Mouse (Mus musculus) R1 (cell line): ENCODE results near the gene Nfu1.

Experiments used
- DNase-seq: peaks from one replicate; pipeline ENCODE4 v3.0.0-alpha.2; 2018; ENCODE audit warnings: low read depth, low spot score

Nfu1 gene

GRCm38 (mm10) chr6:87070641-87071040 lies 61.6 kb downstream of the Nfu1 start:
- no peak for DNase-seq

GRCm38 (mm10) chr6:87072759-87073158 lies 63.7 kb downstream of the Nfu1 start:
- no peak for DNase-seq

DNA sequence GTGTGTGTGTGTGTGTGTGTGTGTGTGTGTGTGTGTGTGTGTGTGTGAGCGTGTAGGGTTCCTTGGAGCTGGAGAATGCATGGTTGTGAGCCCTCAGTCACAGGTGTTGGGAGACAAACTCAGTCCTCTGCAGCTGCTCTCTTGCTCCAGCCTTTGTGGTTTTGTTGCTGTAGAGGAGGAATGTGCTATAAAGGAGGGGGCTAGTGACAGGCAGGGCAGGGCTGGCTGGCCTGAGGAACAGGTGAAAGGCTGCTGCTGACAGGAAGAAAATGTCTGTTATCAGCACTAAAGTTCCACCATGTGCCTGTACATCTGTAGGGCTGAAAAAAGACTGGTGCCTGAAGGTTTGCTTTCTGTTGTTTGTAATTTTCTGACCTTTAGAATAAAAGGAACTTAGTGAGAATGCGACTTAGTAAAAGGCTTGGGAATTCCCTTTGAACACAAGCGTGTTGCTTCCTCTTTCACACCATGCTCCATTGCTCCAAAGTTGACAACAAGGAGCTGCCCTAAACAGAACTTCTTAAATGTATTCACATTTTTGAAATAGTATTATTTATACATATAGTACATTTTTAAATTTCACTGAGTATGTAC lies 66.2 kb downstream of the Nfu1 start:
- no peak for DNase-seq
